Mouse (Mus musculus): Measurements from ENCODE around the gene Map9.

GRCm38 (mm10) chr3:82332536-82332935, 25.3 kb upstream of the Map9 start:
- TF ChIP-seq POLR2A (IDR thresholded peaks at IDR 0.05; ENCODE audit: insufficient read length, low read depth): no peak
- no peak for TF ChIP-seq TCF12 (IDR thresholded peaks at IDR 0.05; ENCODE audit: insufficient read depth, poor library complexity, severe bottlenecking)
- no peak for TF ChIP-seq MYOD1 (IDR thresholded peaks at IDR 0.05; ENCODE audit: control insufficient read depth in 1 of 3, insufficient read length in 2 of 3, low read depth in 2 of 3)

Data from myocyte (in vitro differentiated cells).